Mouse (Mus musculus): ENCODE data around the gene Hpd.

Hpd gene

GRCm38 (mm10) chr5:123187306-123187705 is 4.8 kb upstream of the Hpd start:
- DNase-seq (ENCODE audit: low spot score in 2 of 2): no peak

- DNase-seq (ENCODE audit: low spot score in 2 of 2): no peak
These were observed 3.4 kb upstream of the Hpd start for GRCm38 (mm10) chr5:123185966-123186365.

GRCm38 (mm10) chr5:123181536-123181935 is 991 bp downstream of the Hpd start:
- DNase-seq (ENCODE audit: low spot score in 2 of 2): no peak

GRCm38 (mm10) chr5:123180390-123180789 is 2.1 kb downstream of the Hpd start:
- no peak for DNase-seq (ENCODE audit: low spot score in 2 of 2)

- DNase-seq (ENCODE audit: low spot score in 2 of 2): no peak
These were observed 3.7 kb downstream of the Hpd start for GRCm38 (mm10) chr5:123178792-123179191.

- peak; percentile 69 to 81 for DNase-seq (ENCODE audit: low spot score in 2 of 2)
These were observed 10.7 kb downstream of the Hpd start for GRCm38 (mm10) chr5:123171646-123172350.

GRCm38 (mm10) chr5:123170365-123170764 is 12.2 kb downstream of the Hpd start:
- DNase-seq (ENCODE audit: low spot score in 2 of 2): no peak

GRCm38 (mm10) chr5:123169284-123169683 is 13.2 kb downstream of the Hpd start, which contains the start of gene Psmd9:
Gene Psmd9, plus strand, starts transcription at chr5:123169413.
- DNase-seq (ENCODE audit: low spot score in 2 of 2): no peak

GRCm38 (mm10) chr5:123167591-123167990 is 14.9 kb downstream of the Hpd start:
- no peak for DNase-seq (ENCODE audit: low spot score in 2 of 2)

GRCm38 (mm10) chr5:123166437-123166836 is 16.1 kb downstream of the Hpd start:
- no peak for DNase-seq (ENCODE audit: low spot score in 2 of 2)

GRCm38 (mm10) chr5:123162942-123163341 is 19.6 kb downstream of the Hpd start:
- DNase-seq (ENCODE audit: low spot score in 2 of 2): no peak

- DNase-seq (ENCODE audit: low spot score in 2 of 2): no peak
These were observed 22.2 kb downstream of the Hpd start for GRCm38 (mm10) chr5:123160341-123160740.

- DNase-seq (ENCODE audit: low spot score in 2 of 2): no peak
These were observed 22.7 kb downstream of the Hpd start for GRCm38 (mm10) chr5:123159866-123160265.

GRCm38 (mm10) chr5:123159446-123159845 is 23.1 kb downstream of the Hpd start:
- DNase-seq (ENCODE audit: low spot score in 2 of 2): no peak

GRCm38 (mm10) chr5:123157972-123158371 is 24.6 kb downstream of the Hpd start:
- no peak for DNase-seq (ENCODE audit: low spot score in 2 of 2)

GRCm38 (mm10) chr5:123156763-123157162 is 25.8 kb downstream of the Hpd start:
- DNase-seq (ENCODE audit: low spot score in 2 of 2): no peak

- peak in 1 of 2 experiments; percentile 50 for DNase-seq (ENCODE audit: low spot score in 2 of 2)
These were observed 27.1 kb downstream of the Hpd start for GRCm38 (mm10) chr5:123155425-123155824.

GRCm38 (mm10) chr5:123152901-123153300 is 29.6 kb downstream of the Hpd start:
- no peak for DNase-seq (ENCODE audit: low spot score in 2 of 2)

- DNase-seq (ENCODE audit: low spot score in 2 of 2): no peak
These were observed 30.7 kb downstream of the Hpd start for GRCm38 (mm10) chr5:123151707-123152362.

- DNase-seq (ENCODE audit: low spot score in 2 of 2): no peak
These were observed 31.4 kb downstream of the Hpd start for GRCm38 (mm10) chr5:123151077-123151476.

- DNase-seq (ENCODE audit: low spot score in 2 of 2): no peak
These were observed 31.9 kb downstream of the Hpd start for GRCm38 (mm10) chr5:123150641-123151040.

GRCm38 (mm10) chr5:123149451-123150400 is 32.8 kb downstream of the Hpd start:
- DNase-seq (ENCODE audit: low spot score in 2 of 2): peak; percentile 81 to 88
